Mouse (Mus musculus): ENCODE results near the gene Elmo1.

- TF ChIP-seq CTCF (IDR thresholded peaks at IDR 0.05; ENCODE audit: control insufficient read depth, insufficient read depth, insufficient read length) (no peak), MYOD1 (IDR thresholded peaks at IDR 0.05; ENCODE audit: control insufficient read depth, insufficient read length, low read depth) (no peak)
Observed at GRCm38 (mm10) chr13:20507381-20508129, 417.2 kb downstream of the Elmo1 start.

Measured in C2C12 (cell line).